Mouse (Mus musculus): ENCODE data around the gene Phkg2.

The Phkg2 gene

GRCm38 (mm10) chr7:127602903-127603302 lies 29.8 kb downstream of the Phkg2 start:
- DNase-seq (ENCODE audit: low read depth) = no peak

GRCm38 (mm10) chr7:127604256-127604655 lies 31.1 kb downstream of the Phkg2 start:
- no peak for DNase-seq (ENCODE audit: low read depth)

- no peak for DNase-seq (ENCODE audit: low read depth)
These were observed 34.0 kb downstream of the Phkg2 start for GRCm38 (mm10) chr7:127607150-127607549.

- DNase-seq (ENCODE audit: low read depth) = no peak
These were observed 37.9 kb downstream of the Phkg2 start for GRCm38 (mm10) chr7:127611011-127611410.

GRCm38 (mm10) chr7:127611561-127611960 lies 38.4 kb downstream of the Phkg2 start:
- DNase-seq (ENCODE audit: low read depth) = no peak

- DNase-seq (ENCODE audit: low read depth) = no peak
These were observed 40.4 kb downstream of the Phkg2 start for GRCm38 (mm10) chr7:127613501-127613900.

GRCm38 (mm10) chr7:127614091-127614490 lies 41.0 kb downstream of the Phkg2 start:
- DNase-seq (ENCODE audit: low read depth) = no peak

GRCm38 (mm10) chr7:127614511-127614890 lies 41.4 kb downstream of the Phkg2 start:
- peak; percentile 42 for DNase-seq (ENCODE audit: low read depth)

GRCm38 (mm10) chr7:127614891-127615843 lies 42.0 kb downstream of the Phkg2 start, which contains the start of gene Zfp629:
Gene Zfp629, minus strand, starts transcription at chr7:127615797.
- DNase-seq (ENCODE audit: low read depth) = peak; percentile 36

GRCm38 (mm10) chr7:127616336-127616735 lies 43.2 kb downstream of the Phkg2 start:
- no peak for DNase-seq (ENCODE audit: low read depth)

- DNase-seq (ENCODE audit: low read depth) = peak; percentile 54
These were observed 43.7 kb downstream of the Phkg2 start for GRCm38 (mm10) chr7:127616881-127617280.

GRCm38 (mm10) chr7:127617962-127618361 lies 44.8 kb downstream of the Phkg2 start:
- no peak for DNase-seq (ENCODE audit: low read depth)

- peak; percentile 34 for DNase-seq (ENCODE audit: low read depth)
These were observed 45.3 kb downstream of the Phkg2 start for GRCm38 (mm10) chr7:127618402-127618801.

- DNase-seq (ENCODE audit: low read depth) = no peak
These were observed 52.9 kb downstream of the Phkg2 start for GRCm38 (mm10) chr7:127626039-127626438.

- DNase-seq (ENCODE audit: low read depth) = no peak
These were observed 53.3 kb downstream of the Phkg2 start for GRCm38 (mm10) chr7:127626471-127626870.

GRCm38 (mm10) chr7:127628646-127629045 lies 55.5 kb downstream of the Phkg2 start:
- DNase-seq (ENCODE audit: low read depth) = peak; percentile 87

GRCm38 (mm10) chr7:127631416-127631815 lies 58.3 kb downstream of the Phkg2 start:
- DNase-seq (ENCODE audit: low read depth) = no peak

Data from naive thymus-derived CD4-positive, alpha-beta T cell, adult 2 months (primary cell).